Mouse (Mus musculus): Measurements from ENCODE around the gene Sec22a.

DNA sequence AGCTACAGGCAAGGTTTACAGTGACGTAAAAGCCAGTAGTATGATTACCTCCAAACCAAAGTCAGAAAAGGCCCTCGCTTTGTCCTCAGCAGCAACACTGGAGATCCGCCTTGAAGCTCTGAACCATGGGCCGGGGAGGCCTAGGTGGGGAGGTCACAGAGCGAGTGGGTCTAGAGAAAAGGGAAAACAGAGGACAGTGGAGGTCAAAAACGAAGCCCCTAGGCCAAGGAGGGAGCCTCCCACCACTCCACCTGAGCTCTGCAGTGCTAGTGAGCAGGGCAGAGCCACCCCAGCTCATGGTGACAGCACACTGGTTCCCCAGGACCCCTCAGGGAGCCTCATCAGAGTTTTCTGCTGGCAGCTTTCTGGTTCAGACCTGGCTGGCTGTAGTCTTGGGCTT, 55.7 kb downstream of the Sec22a start:
- TF ChIP-seq CTCF (IDR thresholded peaks at IDR 0.05; ENCODE audit: control insufficient read depth, insufficient read depth, insufficient read length) (no peak), MYOD1 (IDR thresholded peaks at IDR 0.05; ENCODE audit: control insufficient read depth, insufficient read length, low read depth) (no peak), USF1 (IDR thresholded peaks at IDR 0.05; ENCODE audit: low read depth) (no peak), MAX (IDR thresholded peaks at IDR 0.05) (no peak)

All from C2C12 (cell line).